8 mouse cellular contexts compared by ENCODE assay signal in genomic region chr2:69722273-69722649, GRCm38 (mm10). TPM values are rescaled to one million over a fixed set of nuclear protein-coding genes. Genes with fewer than 3 reads are reported as not detected.
DNase-seq lines count a peak whose midpoint lies in the region; ATAC-seq lines count a peak whose summit lies in the region.

Ppig (plus strand) TSS chr2:69722545.

- ATAC-seq in kidney, embryonic 14.5 days (ENCODE audit: low FRiP score, low TSS enrichment) = peak; percentile 26
- peak; percentile 9 for ATAC-seq in activated CD4-positive, CD25-positive, alpha-beta regulatory T cell, adult 4 months
- ATAC-seq in forebrain, embryonic 16.5 days = peak; percentile 35
- peak; percentile 67 for ATAC-seq in hindbrain, embryonic 15.5 days (ENCODE audit: low FRiP score, low read depth)

- 6% methylated on average over 12 of the region's 12 CpGs for WGBS in kidney, embryonic 14.5 days
- WGBS in forebrain, embryonic 16.5 days = 5% methylated on average over 12 of the region's 12 CpGs
- 5% methylated on average over 12 of the region's 12 CpGs for WGBS in hindbrain, embryonic 15.5 days
- 7% methylated on average over 12 of the region's 12 CpGs for WGBS in macrophage (ENCODE audit: missing documents)

- H3K27me3 ChIP-seq in kidney, embryonic 14.5 days (ENCODE audit: control insufficient read depth, insufficient read depth, low read length) = no peaks in the 10 kb centered on the region
- no peaks in the 10 kb centered on the region for H3K27me3 ChIP-seq in forebrain, embryonic 16.5 days (replicated peaks; ENCODE audit: control insufficient read depth, insufficient read depth, low read length)
- H3K27me3 ChIP-seq in hindbrain, embryonic 15.5 days = 0 out of 2 replicates have a peak, but pooled peaks cover 3% of the 10 kb centered on the region

- DNase-seq in kidney, postnatal 25 days = no peak
- DNase-seq in cerebellum, adult 9-11 months = no peak
- DNase-seq in lung, postnatal 10 days = no peak

- H3K36me3 ChIP-seq in kidney, embryonic 14.5 days (ENCODE audit: control insufficient read depth, insufficient read depth, low read length) = no peaks in the 10 kb centered on the region; the same call in 1 of the 2 replicates
- no peaks in the 10 kb centered on the region for H3K36me3 ChIP-seq in forebrain, embryonic 16.5 days (ENCODE audit: control insufficient read depth, insufficient read depth)
- H3K36me3 ChIP-seq in hindbrain, embryonic 15.5 days = no peaks in the 10 kb centered on the region
- no peaks in the 10 kb centered on the region for H3K36me3 ChIP-seq in macrophage (ENCODE audit: inconsistent target)

- peaks cover 7% of the 10 kb centered on the region; the same call in 1 of the 2 replicates for H3K4me1 ChIP-seq in kidney, embryonic 14.5 days (ENCODE audit: control insufficient read depth, insufficient read depth, low read length)
- peaks cover 10% of the 10 kb centered on the region for H3K4me1 ChIP-seq in forebrain, embryonic 16.5 days (replicated peaks; ENCODE audit: control insufficient read depth, insufficient read depth, low read length)
- H3K4me1 ChIP-seq in hindbrain, embryonic 15.5 days (replicated peaks) = peaks cover 13% of the 10 kb centered on the region

- peak within 1 kb of the TSS; percentile 93 for H3K9ac ChIP-seq in kidney, embryonic 14.5 days (ENCODE audit: low read depth, low read length)
- peak within 1 kb of the TSS; percentile 83 for H3K9ac ChIP-seq in forebrain, embryonic 16.5 days (replicated peaks; ENCODE audit: low read depth, low read length)
- peak within 1 kb of the TSS; percentile 81 for H3K9ac ChIP-seq in hindbrain, embryonic 15.5 days

- no peaks in the 10 kb centered on the region for H3K9me3 ChIP-seq in kidney, embryonic 14.5 days (ENCODE audit: control insufficient read depth, low read length)
- H3K9me3 ChIP-seq in forebrain, embryonic 16.5 days (ENCODE audit: control insufficient read depth, low read length) = no peaks in the 10 kb centered on the region
- no peaks in the 10 kb centered on the region for H3K9me3 ChIP-seq in hindbrain, embryonic 15.5 days

- H3K27ac ChIP-seq in kidney, embryonic 14.5 days (ENCODE audit: low read depth, low read length) = peak within 1 kb of the TSS; percentile 84
- peak within 1 kb of the TSS; percentile 85 for H3K27ac ChIP-seq in forebrain, embryonic 16.5 days (ENCODE audit: low read length)
- peak within 1 kb of the TSS; percentile 88 for H3K27ac ChIP-seq in hindbrain, embryonic 15.5 days (replicated peaks)
- H3K27ac ChIP-seq in macrophage = peak within 1 kb of the TSS; percentile 55

- peak within 1 kb of the TSS; percentile 82 for H3K4me3 ChIP-seq in kidney, embryonic 14.5 days (ENCODE audit: low read length)
- peak within 1 kb of the TSS; percentile 99 for H3K4me3 ChIP-seq in forebrain, embryonic 16.5 days (replicated peaks; ENCODE audit: low read length)
- H3K4me3 ChIP-seq in hindbrain, embryonic 15.5 days = peak within 1 kb of the TSS; percentile 64
- peak within 1 kb of the TSS; percentile 88 for H3K4me3 ChIP-seq in macrophage (ENCODE audit: inconsistent target)

- peak within 1 kb of the TSS; percentile 64 for H3K4me2 ChIP-seq in kidney, embryonic 14.5 days (replicated peaks; ENCODE audit: low read depth, low read length)
- peak within 1 kb of the TSS; percentile 86 for H3K4me2 ChIP-seq in forebrain, embryonic 16.5 days (ENCODE audit: low read length)
- H3K4me2 ChIP-seq in hindbrain, embryonic 15.5 days = peak within 1 kb of the TSS; percentile 77

- peaks cover 40% of the 10 kb centered on the region for H3K79me2 ChIP-seq in macrophage (ENCODE audit: inconsistent target)

RNA-seq across cellular contexts. Expression of gene Ppig, which starts in this region (rescaled TPM):
- polyA plus RNA-seq in kidney, embryonic 14.5 days (2014; fragmentation: Nextera tagmentation; extraction: Ambion mirVana) = 151 and 156 TPM in 2 replicates
- polyA plus RNA-seq in activated CD4-positive, CD25-positive, alpha-beta regulatory T cell, adult 4 months (2017; shearing (Covaris generic)) = 100 to 1,000 TPM; 176 to 203 TPM
- polyA plus RNA-seq in forebrain, embryonic 16.5 days (2015; fragmentation: Nextera tagmentation; extraction: Ambion mirVana) = 127 TPM in 2 replicates
- 120 and 123 TPM in 2 replicates for polyA plus RNA-seq in hindbrain, embryonic 15.5 days (2015; fragmentation: Nextera tagmentation; extraction: Ambion mirVana)
- total RNA-seq in macrophage (2018; cell fraction: chromatin; rRNA removed) = 100 to 1,000 TPM; 127 to 418 (median 177) TPM
- total RNA-seq in macrophage (2018; cell fraction: cytosol; rRNA removed) = 10 to 100 TPM; 45.9 to 89.4 (median 62.6) TPM
- 100 to 1,000 TPM in 9 of 26 experiments, 10 to 100 TPM in 17; 63.9 to 158 (median 92.3) TPM for total RNA-seq in macrophage (2018; cell fraction: nucleus; rRNA removed)
- polyA plus RNA-seq in macrophage (2018) = 44.1 to 115 TPM (median 49.1 TPM) in 3 replicates

Comparison
In these comparisons a context has a peak if more than half of its experiments do, and no peak if none do; other contexts are left out.
1. ATAC-seq: peak in every context shown above with its lines; median percentile 67 in hindbrain, embryonic 15.5 days; 35 in forebrain, embryonic 16.5 days; 26 in kidney, embryonic 14.5 days; 9 in activated CD4-positive, CD25-positive, alpha-beta regulatory T cell, adult 4 months.